Mouse (Mus musculus) heart, embryonic 12.5 days (tissue): ENCODE measurements around the gene Chpf2. TPM values are rescaled to one million over a fixed set of nuclear protein-coding genes. Genes with fewer than 3 reads are reported as not detected.

Experiments used
- ATAC-seq: fragments of 200-750 bp; cut with Nextera tagmentation; 2 replicates; pipeline ENCODE4 v1.8.0; 2017; ENCODE audit warnings: moderate TSS enrichment, moderate library complexity; ENCODE audit not compliant: insufficient number of reproducible peaks, low FRiP score
- H3K27ac ChIP-seq: fragments of 300-500 bp; sonication (generic); 2 replicates; pipeline ENCODE4 v1.5.1; 2016; ENCODE audit warnings: mild to moderate bottlenecking, moderate library complexity; ENCODE audit not compliant: poor library complexity, severe bottlenecking
- H3K27me3 ChIP-seq: fragments of 300-500 bp; sonication (generic); replicated peaks from 2 replicates; pipeline ENCODE4 v1.6.1; 2016; ENCODE audit warnings: mild to moderate bottlenecking, moderate library complexity
- H3K36me3 ChIP-seq: fragments of 300-500 bp; sonication (generic); 2 replicates; pipeline ENCODE4 v1.6.1; 2016; ENCODE audit warnings: mild to moderate bottlenecking, moderate library complexity
- H3K4me1 ChIP-seq: fragments of 300-500 bp; sonication (generic); replicated peaks from 2 replicates; pipeline ENCODE4 v1.6.1; 2016; ENCODE audit warnings: mild to moderate bottlenecking
- H3K4me2 ChIP-seq: fragments of 300-500 bp; sonication (generic); 2 replicates; pipeline ENCODE4 v1.6.1; 2016; ENCODE audit warnings: mild to moderate bottlenecking, moderate library complexity
- H3K4me3 ChIP-seq: fragments of 300-500 bp; sonication (generic); 2 replicates; pipeline ENCODE4 v1.5.1; 2016; ENCODE audit warnings: mild to moderate bottlenecking
- H3K9ac ChIP-seq: fragments of 300-500 bp; sonication (generic); 2 replicates; pipeline ENCODE4 v1.6.1; 2016; ENCODE audit warnings: mild to moderate bottlenecking, moderate library complexity
- H3K9me3 ChIP-seq: fragments of 300-500 bp; sonication (generic); replicated peaks from 2 replicates; pipeline ENCODE4 v1.6.1; 2016; ENCODE audit warnings: mild to moderate bottlenecking, moderate library complexity
- WGBS: fragments of 180-500 bp; shearing (Covaris S2); methylation state at CpG from one replicate; pipeline ENCODE4 v1.1.7; 2016; 5-methylcytosine and 5-hydroxymethylcytosine counted together
- polyA plus RNA-seq: library from polyadenylated mRNA; unstranded; fragments of >200 nt; fragmentation: Nextera tagmentation; extraction: Ambion mirVana; gene quantifications from 2 replicates; pipeline ENCODE4 v1.2.1, GENCODE M21; 2016

The Chpf2 gene
- polyA plus RNA-seq, 1 experiment from 2014 or later, result 20.1 TPM

DNA sequence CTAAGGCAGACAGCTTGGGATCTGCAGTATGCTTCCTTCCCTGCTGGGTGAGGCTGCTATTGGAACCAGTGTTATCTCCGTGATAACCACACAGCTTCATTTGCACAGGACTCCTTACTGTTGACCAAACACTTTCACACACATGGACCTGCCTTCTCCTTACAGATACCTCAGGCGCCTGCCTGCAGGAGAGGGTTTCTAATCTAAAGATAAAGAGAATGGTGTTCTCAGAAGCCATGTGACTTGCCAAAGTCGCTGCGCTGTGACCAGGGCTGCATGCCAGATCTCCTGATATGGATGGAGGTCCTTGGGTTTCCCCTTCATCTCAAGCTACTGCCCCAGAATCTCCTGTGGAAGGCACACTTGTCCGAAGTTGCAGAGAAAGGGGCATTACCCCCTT, 22.8 kb downstream of the Chpf2 start:
- Histone ChIP-seq H3K9ac (no peak overlapping the region), H3K27me3 (peaks cover 8% of the 10 kb centered on the region; the same call in 1 of the 2 replicates), H3K9me3 (no peaks in the 10 kb centered on the region), H3K36me3 (no peaks in the 10 kb centered on the region), H3K4me2 (peak overlapping the region; percentile 11; the same call in 1 of the 2 replicates), H3K27ac (no peak overlapping the region), H3K4me3 (no peak overlapping the region), H3K4me1 (peaks cover 50% of the 10 kb centered on the region)
- no peak for ATAC-seq
- 3% methylated on average over 5 of the region's 5 CpGs for WGBS

DNA sequence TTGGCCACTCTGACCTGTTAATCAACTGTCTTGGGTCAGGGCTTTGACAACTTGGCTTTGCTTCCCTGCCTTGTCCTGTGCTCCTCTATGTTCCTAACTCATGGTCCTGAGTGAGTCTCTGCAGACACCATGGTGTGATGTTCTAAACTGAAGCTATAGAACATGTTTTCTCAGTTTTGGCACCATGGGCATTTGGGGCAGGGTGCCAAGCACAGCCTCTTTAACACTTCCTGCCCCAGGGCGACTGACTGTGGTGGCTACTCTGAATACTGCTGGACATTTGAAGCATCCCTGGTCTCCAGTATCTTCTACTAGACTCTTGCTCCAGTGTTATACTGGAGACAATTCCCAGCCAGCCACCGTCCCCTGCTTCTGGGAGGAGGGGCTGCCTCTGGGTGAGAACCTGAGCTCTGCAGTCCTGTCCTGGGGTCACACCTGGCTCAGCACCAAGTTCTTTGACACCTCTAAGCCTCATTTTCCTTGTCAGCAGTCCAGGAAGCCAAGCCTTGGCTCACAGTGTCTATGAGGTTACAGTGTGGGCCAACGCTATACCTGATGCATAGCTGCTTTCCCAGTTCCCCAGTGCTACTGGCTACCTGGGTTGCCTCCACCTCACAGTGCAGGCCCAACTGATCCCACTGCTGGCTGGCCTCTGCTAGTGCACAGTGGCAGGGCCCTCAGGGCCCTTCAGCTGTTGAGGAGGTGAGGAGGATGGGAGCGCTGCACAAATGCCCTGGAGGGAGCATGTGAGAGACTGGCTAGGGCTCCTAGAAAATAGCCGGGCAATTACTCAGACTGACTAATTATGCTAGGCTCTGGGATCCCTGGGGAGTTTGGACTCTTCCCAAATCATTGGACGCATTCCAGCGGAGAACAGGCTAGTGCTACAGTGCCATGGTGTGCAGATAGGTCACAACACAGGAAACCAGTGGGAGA, 25.1 kb downstream of the Chpf2 start:
- no peak overlapping the region for H3K4me3 ChIP-seq
- H3K36me3 ChIP-seq, result no peaks in the 10 kb centered on the region
- H3K4me1 ChIP-seq, result peaks cover 34% of the 10 kb centered on the region
- H3K27ac ChIP-seq, result no peak overlapping the region
- H3K27me3 ChIP-seq, result peaks cover 7% of the 10 kb centered on the region; the same call in 1 of the 2 replicates
- no peak overlapping the region for H3K9ac ChIP-seq
- WGBS, result 56% methylated on average over 7 of the region's 7 CpGs
- H3K9me3 ChIP-seq, result no peaks in the 10 kb centered on the region
- ATAC-seq, result 0 out of 2 replicates have a peak, but pooled peaks have one; percentile 15
- no peak overlapping the region for H3K4me2 ChIP-seq

DNA sequence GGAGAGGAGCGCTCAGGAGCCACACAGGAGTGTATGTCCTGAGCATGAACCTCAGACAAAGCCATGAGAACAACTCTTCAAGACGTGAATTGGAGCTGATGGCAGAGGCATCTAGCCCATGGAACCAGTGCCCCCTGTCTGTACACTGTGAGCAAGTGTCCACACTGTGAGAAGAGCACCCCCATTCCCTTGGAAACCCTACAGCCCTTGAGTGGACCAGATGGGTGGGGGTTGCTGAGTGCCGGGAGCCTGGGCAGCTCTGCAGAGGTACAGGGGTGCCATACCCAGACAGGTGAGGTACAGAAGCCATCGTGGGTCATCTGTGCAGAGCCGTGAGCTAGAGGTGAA, 25.7 kb downstream of the Chpf2 start:
- Histone ChIP-seq H3K36me3 (no peaks in the 10 kb centered on the region), H3K4me3 (no peak overlapping the region), H3K9ac (no peak overlapping the region), H3K4me2 (no peak overlapping the region), H3K27me3 (peaks cover 4% of the 10 kb centered on the region; the same call in 1 of the 2 replicates), H3K9me3 (no peaks in the 10 kb centered on the region), H3K4me1 (peaks cover 31% of the 10 kb centered on the region), H3K27ac (no peak overlapping the region)
- 75% methylated on average over 5 of the region's 5 CpGs for WGBS
- 0 out of 2 replicates have a peak, but pooled peaks have one; percentile 37 for ATAC-seq

DNA sequence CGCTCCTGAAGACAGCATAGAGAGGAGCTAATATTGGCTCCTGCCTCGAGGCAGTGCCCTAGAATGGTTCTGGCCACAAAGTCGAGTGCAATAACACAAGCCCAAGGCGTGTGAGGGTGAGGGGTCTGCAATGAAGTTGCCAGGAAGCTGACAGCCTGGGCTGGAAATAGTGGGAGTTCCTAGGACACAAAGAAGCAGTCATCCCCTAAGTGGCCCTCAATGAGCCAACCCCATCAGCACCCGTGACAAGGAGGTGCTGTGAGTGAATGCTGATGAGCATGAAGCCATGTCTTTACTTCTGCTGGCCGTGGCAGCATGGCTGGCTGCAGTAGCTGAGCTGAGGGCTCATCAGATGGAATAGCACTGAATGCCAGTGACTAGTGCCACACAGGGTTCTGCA, 28.6 kb downstream of the Chpf2 start:
- Histone ChIP-seq H3K27ac (no peak overlapping the region), H3K36me3 (no peaks in the 10 kb centered on the region), H3K4me3 (no peak overlapping the region), H3K4me2 (no peak overlapping the region), H3K27me3 (peaks cover 12% of the 10 kb centered on the region; the same call in 1 of the 2 replicates), H3K9ac (no peak overlapping the region), H3K9me3 (no peaks in the 10 kb centered on the region), H3K4me1 (peaks cover 14% of the 10 kb centered on the region)
- ATAC-seq, result no peak
- 52% methylated on average over 6 of the region's 6 CpGs for WGBS

DNA sequence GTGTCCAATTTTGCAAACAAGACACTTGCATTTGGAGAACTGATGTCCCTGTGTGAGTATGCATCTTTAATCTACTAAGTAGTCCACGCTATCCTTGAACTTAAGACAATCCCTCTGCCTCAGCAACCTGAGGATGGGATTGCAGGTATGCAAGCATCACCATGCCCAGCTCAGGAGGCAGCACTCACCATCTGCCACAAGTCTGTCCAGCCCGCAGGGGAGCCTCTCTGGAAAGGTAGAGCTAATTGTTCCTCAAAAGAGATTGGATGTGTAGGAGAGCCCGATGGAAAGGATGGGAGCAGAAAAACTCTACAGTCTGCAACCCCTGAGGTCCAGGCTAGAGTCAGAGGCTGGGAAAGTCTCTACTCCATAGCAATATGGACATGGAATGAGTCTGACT, 32.4 kb downstream of the Chpf2 start:
- Histone ChIP-seq H3K27ac (no peak overlapping the region), H3K9me3 (no peaks in the 10 kb centered on the region), H3K4me2 (no peak overlapping the region), H3K4me3 (no peak overlapping the region), H3K4me1 (peaks cover 3% of the 10 kb centered on the region; the same call in 1 of the 2 replicates), H3K36me3 (no peaks in the 10 kb centered on the region), H3K9ac (no peak overlapping the region), H3K27me3 (peaks cover 51% of the 10 kb centered on the region)
- no peak for ATAC-seq
- WGBS, result 78% methylated on average over 3 of the region's 3 CpGs

DNA sequence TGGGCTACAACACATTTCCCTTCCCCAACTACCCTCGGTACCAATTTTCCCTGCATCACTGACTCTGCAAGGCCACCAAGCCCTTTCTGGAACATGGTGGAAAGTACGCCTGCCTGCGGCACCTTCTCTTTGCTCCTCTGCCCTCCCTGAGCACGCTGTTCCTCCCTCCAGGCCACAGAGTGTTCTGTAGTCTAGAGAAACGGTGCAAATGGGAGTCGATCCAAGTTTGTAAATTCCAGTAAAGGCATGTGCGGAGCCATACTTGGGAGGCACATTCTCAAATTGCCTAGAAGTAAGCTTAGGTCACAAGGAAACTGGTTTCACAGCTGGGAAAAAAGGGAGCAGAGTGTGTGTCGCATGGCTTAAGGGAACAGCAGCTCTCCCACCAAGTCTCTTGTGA, 33.6 kb downstream of the Chpf2 start:
- H3K36me3 ChIP-seq, result no peaks in the 10 kb centered on the region
- WGBS, result 67% methylated on average over 8 of the region's 8 CpGs

DNA sequence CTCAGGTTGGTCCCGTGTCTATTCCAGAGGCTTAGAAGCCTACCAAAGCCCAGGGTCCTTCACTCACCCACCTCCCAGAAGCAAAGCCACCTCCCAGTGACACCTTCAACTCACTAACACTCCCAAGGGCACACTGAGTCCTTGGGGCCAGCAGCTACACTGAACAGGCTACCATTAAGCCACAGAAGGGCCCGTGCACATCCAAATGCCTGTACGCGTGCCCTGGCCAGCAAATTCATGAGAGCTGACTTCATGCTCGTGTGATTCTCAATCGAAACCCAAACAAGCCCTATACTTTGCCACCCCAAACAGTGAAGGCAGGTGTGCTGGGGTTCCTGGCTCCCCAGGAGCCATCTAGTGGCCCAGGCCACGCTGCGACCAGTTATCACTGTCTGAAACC, 34.1 kb downstream of the Chpf2 start:
- ATAC-seq, result no peak
- Histone ChIP-seq H3K9me3 (no peaks in the 10 kb centered on the region), H3K4me1 (peaks cover 11% of the 10 kb centered on the region; the same call in 1 of the 2 replicates), H3K4me3 (no peak overlapping the region), H3K4me2 (no peak overlapping the region), H3K27me3 (peaks cover 52% of the 10 kb centered on the region), H3K9ac (no peak overlapping the region), H3K27ac (no peak overlapping the region), H3K36me3 (no peaks in the 10 kb centered on the region)
- WGBS, result 69% methylated on average over 8 of the region's 8 CpGs

More for the DNA sequence above, 33.6 kb downstream of the Chpf2 start:
- Histone ChIP-seq H3K27ac (no peak overlapping the region), H3K9me3 (no peaks in the 10 kb centered on the region), H3K4me3 (no peak overlapping the region), H3K9ac (no peak overlapping the region), H3K4me1 (peaks cover 11% of the 10 kb centered on the region; the same call in 1 of the 2 replicates), H3K4me2 (no peak overlapping the region), H3K27me3 (peaks cover 52% of the 10 kb centered on the region)
- ATAC-seq, result no peak

DNA sequence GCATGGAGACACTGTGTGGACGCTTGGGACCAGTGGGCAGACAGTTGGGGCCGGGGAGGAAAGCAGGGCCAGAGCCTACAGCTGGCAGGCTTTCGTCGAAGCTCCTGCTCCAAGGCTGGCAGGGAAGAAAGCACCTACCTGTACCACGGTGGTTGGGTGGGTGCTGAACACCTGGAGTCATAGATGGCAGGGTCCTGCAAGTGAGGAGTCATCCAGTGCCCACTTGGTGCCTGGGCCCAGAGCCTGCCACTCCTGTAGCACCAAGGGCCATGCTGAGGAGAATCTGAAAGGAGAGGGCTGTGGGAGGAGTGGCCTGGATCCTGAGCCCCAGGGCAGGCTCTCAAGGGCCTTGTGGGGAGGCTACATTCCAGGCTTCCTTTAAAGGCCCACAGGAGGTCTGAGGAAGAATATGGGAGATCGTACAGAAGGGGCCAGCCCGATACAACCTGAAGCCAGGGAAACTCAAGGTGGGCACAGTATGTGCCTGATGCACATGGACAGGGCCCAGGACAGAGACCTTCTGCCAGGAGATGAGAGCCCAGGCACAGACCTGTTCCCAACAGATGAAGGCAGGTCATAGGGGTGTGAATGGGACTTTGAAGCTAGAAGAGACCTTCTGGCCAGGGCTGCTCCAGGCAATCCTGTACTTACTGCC, 36.0 kb downstream of the Chpf2 start:
- Histone ChIP-seq H3K27me3 (peaks cover 52% of the 10 kb centered on the region), H3K9me3 (no peaks in the 10 kb centered on the region), H3K27ac (no peak overlapping the region), H3K4me3 (no peak overlapping the region), H3K36me3 (no peaks in the 10 kb centered on the region), H3K4me2 (no peak overlapping the region), H3K4me1 (peaks cover 11% of the 10 kb centered on the region; the same call in 1 of the 2 replicates), H3K9ac (no peak overlapping the region)
- ATAC-seq, result no peak
- WGBS, result 57% methylated on average over 7 of the region's 7 CpGs

DNA sequence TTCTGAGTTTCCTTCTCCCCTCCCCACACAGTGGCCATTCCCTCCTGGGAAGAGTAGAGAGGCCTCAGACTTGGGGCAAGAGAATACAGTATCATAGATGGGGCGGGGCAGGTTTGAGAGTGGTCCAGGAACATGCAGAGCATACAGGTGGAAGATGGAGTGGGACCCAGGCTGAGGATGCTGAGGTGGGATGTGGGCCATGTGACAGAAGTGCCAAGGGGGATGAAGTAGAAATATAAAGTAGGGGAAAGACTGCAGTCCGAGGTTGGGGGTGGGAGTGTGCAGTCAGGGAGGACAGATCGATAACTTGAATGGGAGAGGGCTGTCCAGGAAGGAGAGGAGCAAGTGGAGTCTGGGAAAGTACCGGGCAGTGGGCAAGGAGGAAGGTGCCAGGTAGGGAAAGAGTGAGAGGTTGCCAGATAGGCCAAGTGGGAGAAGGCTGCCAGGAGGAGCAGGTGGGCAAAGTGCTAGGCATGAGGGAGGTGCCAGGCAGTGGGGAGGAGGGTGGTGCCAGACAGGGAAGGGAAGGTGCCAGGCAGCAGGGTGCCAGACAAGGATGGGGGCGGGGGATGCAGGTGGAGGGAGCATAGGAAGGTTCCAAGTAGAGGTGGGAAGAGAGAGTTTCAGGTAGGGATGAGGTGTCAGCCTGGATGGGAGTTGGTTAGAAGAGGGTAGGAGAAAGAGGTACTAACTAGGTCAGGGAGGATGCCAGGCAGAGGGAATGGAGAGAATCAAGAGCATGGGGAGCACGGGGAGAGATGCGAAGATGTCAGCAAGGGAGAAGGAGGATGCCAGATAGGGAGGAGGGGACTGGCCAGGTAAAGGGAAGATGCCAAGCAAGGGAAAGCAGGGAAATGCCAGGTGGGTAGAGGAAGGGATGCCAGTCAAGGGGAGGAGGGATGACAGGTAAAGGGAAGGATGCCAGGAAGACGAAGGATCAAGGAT, 36.8 kb downstream of the Chpf2 start:
- no peaks in the 10 kb centered on the region for H3K9me3 ChIP-seq
- no peak overlapping the region for H3K27ac ChIP-seq
- peak overlapping the region; percentile 93 for H3K4me2 ChIP-seq
- WGBS, result 51% methylated on average over 8 of the region's 8 CpGs
- H3K36me3 ChIP-seq, result no peaks in the 10 kb centered on the region
- ATAC-seq, result no peak
- peaks cover 52% of the 10 kb centered on the region for H3K27me3 ChIP-seq
- H3K9ac ChIP-seq, result peak overlapping the region; percentile 76
- H3K4me1 ChIP-seq, result peaks cover 11% of the 10 kb centered on the region; the same call in 1 of the 2 replicates
- H3K4me3 ChIP-seq, result peak overlapping the region; percentile 60

DNA sequence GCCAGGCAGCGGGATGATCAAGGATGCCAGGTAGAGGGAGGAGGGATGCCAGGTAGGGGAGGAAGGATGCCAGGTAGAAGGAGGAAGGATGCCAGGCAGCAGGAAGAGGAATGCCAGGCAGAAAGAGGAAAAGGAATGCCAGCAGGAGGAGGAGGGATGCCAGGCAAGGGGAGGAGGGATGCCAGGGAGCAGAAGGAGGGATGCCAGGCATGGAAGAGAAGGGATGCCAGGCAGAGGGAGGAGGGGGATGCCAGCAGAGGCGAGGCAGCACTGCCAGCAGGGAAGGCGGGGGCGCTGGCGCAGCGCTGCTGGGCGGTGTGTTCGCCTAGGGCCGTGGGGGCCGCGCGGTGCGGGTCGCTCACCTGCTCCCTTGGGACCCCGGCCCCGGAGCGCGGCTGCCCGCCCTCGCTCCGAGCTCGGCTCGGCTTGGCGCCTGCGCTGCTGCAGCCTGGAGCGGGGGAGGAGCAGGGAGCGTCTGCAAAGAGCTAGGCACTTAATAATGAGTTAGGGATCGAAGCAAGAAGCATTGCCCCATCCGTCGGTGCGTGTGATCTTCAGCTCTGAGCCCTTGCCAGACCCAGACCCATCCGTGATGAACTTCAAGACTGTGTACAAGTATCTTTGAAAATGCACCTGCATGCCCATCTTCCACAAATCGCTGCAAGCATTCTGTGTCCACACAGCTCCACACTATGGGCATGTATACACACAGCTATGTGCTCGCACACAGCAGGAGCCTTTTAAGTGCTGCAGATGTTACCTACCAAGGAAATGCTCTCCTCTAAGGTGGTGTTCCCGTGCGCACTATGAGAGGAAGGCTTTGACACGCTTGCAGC, 37.7 kb downstream of the Chpf2 start, which contains the start of gene Smarcd3:
TSS of gene Smarcd3 (minus strand) at position 426 of the 836 bp plus-strand sequence.
- no peak for ATAC-seq
- Histone ChIP-seq H3K4me2 (peak within 1 kb of the TSS; percentile 93), H3K4me3 (peak within 1 kb of the TSS; percentile 60), H3K27ac (no peak within 1 kb of the TSS), H3K9me3 (no peaks in the 10 kb centered on the region), H3K27me3 (peaks cover 46% of the 10 kb centered on the region), H3K9ac (peak within 1 kb of the TSS; percentile 76), H3K4me1 (peaks cover 11% of the 10 kb centered on the region; the same call in 1 of the 2 replicates), H3K36me3 (no peaks in the 10 kb centered on the region)
- 3% methylated on average over 37 of the region's 37 CpGs for WGBS
